8 mouse cellular contexts compared by ENCODE assay signal in genomic region chr7:83201768-83202493, GRCm38 (mm10).
DNase-seq lines count a peak whose midpoint lies in the region; ATAC-seq and TF ChIP-seq lines count a peak whose summit lies in the region.

No protein-coding gene starts in this region.

- H3K4me2 ChIP-seq in intestine, postnatal 0 days (replicated peaks; ENCODE audit: low read depth), result peak overlapping the region; percentile 30; the same call in 1 of the 2 replicates
- peak overlapping the region; percentile 47 for H3K4me2 ChIP-seq in midbrain, embryonic 13.5 days (replicated peaks)

- TF ChIP-seq CTCF in cortical plate, adult 2 months (IDR thresholded peaks at IDR 0.05; ENCODE audit: extremely low read depth, insufficient read depth, low read length), result peak; percentile 67
- TF ChIP-seq CTCF in intestine, postnatal 0 days (IDR thresholded peaks at IDR 0.05; ENCODE audit: low read depth), result peak; percentile 70

- no peaks in the 10 kb centered on the region for H3K36me3 ChIP-seq in intestine, postnatal 0 days (ENCODE audit: control insufficient read depth, insufficient read depth)
- H3K36me3 ChIP-seq in midbrain, embryonic 13.5 days, result no peaks in the 10 kb centered on the region
- no peaks in the 10 kb centered on the region for H3K36me3 ChIP-seq in splenic B cell, adult 2 months (ENCODE audit: control insufficient read depth, insufficient read depth, low read length, poor library complexity, severe bottlenecking)

- H3K27me3 ChIP-seq in intestine, postnatal 0 days (replicated peaks; ENCODE audit: control insufficient read depth, insufficient read depth, low read length), result no peaks in the 10 kb centered on the region
- no peaks in the 10 kb centered on the region for H3K27me3 ChIP-seq in midbrain, embryonic 13.5 days
- no peaks in the 10 kb centered on the region for H3K27me3 ChIP-seq in splenic B cell, adult 2 months (ENCODE audit: control insufficient read depth, insufficient read depth, low read length, poor library complexity, severe bottlenecking)

- no peak overlapping the region for H3K9ac ChIP-seq in intestine, postnatal 0 days (ENCODE audit: low read depth, low read length)
- H3K9ac ChIP-seq in midbrain, embryonic 13.5 days (replicated peaks), result peak overlapping the region; percentile 61

- H3K9me3 ChIP-seq in intestine, postnatal 0 days (ENCODE audit: control insufficient read depth), result no peaks in the 10 kb centered on the region
- H3K9me3 ChIP-seq in midbrain, embryonic 13.5 days, result no peaks in the 10 kb centered on the region

- intact Hi-C loops in left cerebral cortex, postnatal 10 days (cut with DNase I), result loop anchor here (5.0 to 10.0 kb wide), 3 partner anchors 187 to 350 kb away; partner anchors contain the start of gene Mex3b

- H3K27ac ChIP-seq in cortical plate, adult 2 months (ENCODE audit: insufficient read depth, low read length), result no peak overlapping the region
- no peak overlapping the region for H3K27ac ChIP-seq in intestine, postnatal 0 days (ENCODE audit: low read depth, low read length)
- H3K27ac ChIP-seq in midbrain, embryonic 13.5 days, result peak overlapping the region; percentile 91

- 17% methylated on average over 11 of the region's 11 CpGs for WGBS in intestine, postnatal 0 days
- whole genome bisulfite sequencing in midbrain, embryonic 13.5 days, result 8% methylated on average over 11 of the region's 11 CpGs

- TF ChIP-seq POLR2A in cortical plate, adult 2 months (IDR thresholded peaks at IDR 0.05; ENCODE audit: extremely low read depth, insufficient read depth, low read length), result no peak

- ATAC-seq in intestine, postnatal 0 days, result no peak
- ATAC-seq in midbrain, embryonic 13.5 days, result peak; percentile 78

- peak; percentile 36 for DNase-seq in adrenal gland, postnatal 25 days
- DNase-seq in gastrocnemius, postnatal 25 days, result peak; percentile 16
- DNase-seq in left cerebral cortex, postnatal 10 days (ENCODE audit: extremely low spot score in 1 of 2, low spot score in 2 of 2), result peak; percentile 62
- peak; percentile 5 for DNase-seq in splenic B cell, adult 2 months (ENCODE audit: low read depth, low spot score)
- no peak for DNase-seq in B cell, adult 2 months

- H3K4me3 ChIP-seq in cortical plate, adult 2 months (ENCODE audit: insufficient read depth, low read length), result no peak overlapping the region
- H3K4me3 ChIP-seq in intestine, postnatal 0 days (ENCODE audit: low read depth, low read length), result no peak overlapping the region
- H3K4me3 ChIP-seq in midbrain, embryonic 13.5 days (replicated peaks), result peak overlapping the region; percentile 22

- peaks cover 3% of the 10 kb centered on the region; the same call in 1 of the 2 replicates for H3K4me1 ChIP-seq in cortical plate, adult 2 months (ENCODE audit: control insufficient read depth, insufficient read depth, low read length)
- no peaks in the 10 kb centered on the region for H3K4me1 ChIP-seq in intestine, postnatal 0 days (replicated peaks; ENCODE audit: control insufficient read depth, insufficient read depth, low read length)
- peaks cover 55% of the 10 kb centered on the region for H3K4me1 ChIP-seq in midbrain, embryonic 13.5 days (replicated peaks)

Comparison
In these comparisons a context has a peak if more than half of its experiments do, and no peak if none do; other contexts are left out.
1. DNase-seq: peak in adrenal gland, postnatal 25 days (single experiment), gastrocnemius, postnatal 25 days (single experiment), left cerebral cortex, postnatal 10 days (2 of 2) and splenic B cell, adult 2 months (single experiment); none in B cell, adult 2 months (0 of 2).